ENCODE assay signal across 18 mouse cellular contexts in genomic region chr16:42549591-42549990, GRCm38 (mm10).
DNase-seq lines count a peak whose midpoint lies in the region; ATAC-seq lines count a peak whose summit lies in the region.
"Had no signal": no experiment of that assay in that cellular context is flagged by ENCODE, and none has a peak within 500 bp of the region (broad histone marks: within the 10 kb centered on the region; RNA-seq: fewer than 3 reads in every experiment).

No protein-coding gene starts in this region.

- H3K4me2 ChIP-seq in kidney, embryonic 15.5 days, result no peak overlapping the region
- H3K4me2 ChIP-seq in embryonic facial prominence, embryonic 14.5 days (ENCODE audit: low read depth, low read length), result no peak overlapping the region
- H3K4me2 ChIP-seq: forebrain, embryonic 13.5 days; neural tube, embryonic 12.5 days had no signal

- 69% methylated on average over 1 of the region's 1 CpGs for WGBS in kidney, embryonic 15.5 days
- WGBS in embryonic facial prominence, embryonic 14.5 days, result 30% methylated on average over 1 of the region's 1 CpGs

- peaks cover 8% of the 10 kb centered on the region; the same call in 1 of the 2 replicates for H3K4me1 ChIP-seq in kidney, embryonic 15.5 days
- no peaks in the 10 kb centered on the region for H3K4me1 ChIP-seq in embryonic facial prominence, embryonic 14.5 days (ENCODE audit: control insufficient read depth, insufficient read depth, low read length)

- H3K27me3 ChIP-seq in kidney, embryonic 15.5 days, result no peaks in the 10 kb centered on the region
- H3K27me3 ChIP-seq in embryonic facial prominence, embryonic 14.5 days (replicated peaks; ENCODE audit: control insufficient read depth, insufficient read depth, low read length), result no peaks in the 10 kb centered on the region
- H3K27me3 ChIP-seq: forebrain, embryonic 13.5 days; neural tube, embryonic 12.5 days had no signal

- H3K4me3 ChIP-seq in kidney, embryonic 15.5 days (replicated peaks), result no peak overlapping the region
- H3K4me3 ChIP-seq in embryonic facial prominence, embryonic 14.5 days (ENCODE audit: low read depth, low read length), result no peak overlapping the region
- H3K4me3 ChIP-seq: forebrain, embryonic 13.5 days; neural tube, embryonic 12.5 days had no signal

- DNase-seq in kidney, postnatal 25 days, result no peak
- peak; percentile 26 for DNase-seq in 3T3-L1 (ENCODE audit: low read depth, low spot score)
- peak; percentile 24 for DNase-seq in ZHBTc4 (ENCODE audit: low read depth, low spot score)
- DNase-seq in embryonic facial prominence, embryonic 14.5 days (ENCODE audit: low spot score), result peak; percentile 30
- DNase-seq in left cerebral cortex, postnatal 10 days (ENCODE audit: extremely low spot score in 1 of 2, low spot score in 2 of 2), result no peak
- DNase-seq in frontal cortex, postnatal 14 days (ENCODE audit: low spot score in 2 of 2), result no peak
- DNase-seq: adrenal gland, adult 8-10 months; cerebellum, adult 9-10 months; gastrocnemius, postnatal 36 days; kidney, adult 11 months; liver; liver, postnatal 0 days; right cerebral cortex, adult 18-20 months; thymus, postnatal 14 days had no signal

- H3K9ac ChIP-seq in kidney, embryonic 15.5 days, result no peak overlapping the region
- no peak overlapping the region for H3K9ac ChIP-seq in embryonic facial prominence, embryonic 14.5 days (ENCODE audit: low read depth, low read length)
- H3K9ac ChIP-seq: forebrain, embryonic 13.5 days; liver, postnatal 0 days; neural tube, embryonic 12.5 days had no signal

- H3K9me3 ChIP-seq in kidney, embryonic 15.5 days (replicated peaks), result no peaks in the 10 kb centered on the region
- no peaks in the 10 kb centered on the region for H3K9me3 ChIP-seq in embryonic facial prominence, embryonic 14.5 days (ENCODE audit: control insufficient read depth, low read length)
- H3K9me3 ChIP-seq: forebrain, embryonic 13.5 days; neural tube, embryonic 12.5 days had no signal

- ATAC-seq in kidney, embryonic 15.5 days (replicated peaks; ENCODE audit: low FRiP score), result peak; percentile 75
- no peak for ATAC-seq in embryonic facial prominence, embryonic 14.5 days (ENCODE audit: low read depth)
- ATAC-seq: forebrain, embryonic 13.5 days; hindbrain, embryonic 16.5 days; liver, postnatal 0 days had no signal

- H3K36me3 ChIP-seq in kidney, embryonic 15.5 days, result no peaks in the 10 kb centered on the region
- no peaks in the 10 kb centered on the region for H3K36me3 ChIP-seq in embryonic facial prominence, embryonic 14.5 days (ENCODE audit: control insufficient read depth, insufficient read depth, low read length)
- H3K36me3 ChIP-seq: neural tube, embryonic 12.5 days had no signal

- no peak overlapping the region for H3K27ac ChIP-seq in kidney, embryonic 15.5 days
- no peak overlapping the region for H3K27ac ChIP-seq in embryonic facial prominence, embryonic 14.5 days (replicated peaks; ENCODE audit: low read depth, low read length)
- H3K27ac ChIP-seq: forebrain, embryonic 13.5 days; neural tube, embryonic 12.5 days had no signal

- intact Hi-C loops in left cerebral cortex, postnatal 10 days (cut with DNase I), result no loop called here

Comparison
In these comparisons a context has a peak if more than half of its experiments do, and no peak if none do; other contexts are left out.
1. DNase-seq: peak in 3T3-L1 (single experiment), ZHBTc4 (single experiment) and embryonic facial prominence, embryonic 14.5 days (single experiment); none in kidney, postnatal 25 days (0 of 2), left cerebral cortex, postnatal 10 days (0 of 2) and frontal cortex, postnatal 14 days (0 of 2).